Mouse (Mus musculus) gastrocnemius, adult 2 months (tissue): Measurements from ENCODE around the gene Rhof. TPM values are rescaled to one million over a fixed set of nuclear protein-coding genes. Genes with fewer than 3 reads are reported as not detected.

Experiments used
- DNase-seq: peaks from one replicate; pipeline ENCODE4 v3.0.0; 2022
- H3K27ac ChIP-seq: fragments of 200-600 bp; 2 replicates; pipeline ENCODE4 v1.8.1; 2022; ENCODE audit warnings: mild to moderate bottlenecking
- H3K4me3 ChIP-seq: fragments of 200-600 bp; 2 replicates; pipeline ENCODE4 v1.8.1; 2022; ENCODE audit warnings: mild to moderate bottlenecking, moderate library complexity
- CTCF ChIP-seq: fragments of 200-600 bp; IDR thresholded peaks from 2 replicates; pipeline ENCODE4 v1.8.1; 2022; ENCODE audit warnings: antibody characterized with exemption, mild to moderate bottlenecking, moderate library complexity
- intact Hi-C: fragments of 180-260 bp; cut with DNase I; formaldehyde crosslinking; loops from one replicate; pipeline ENCODE4 v1.15.1; 2025
- total RNA-seq, 2 experiments: library from RNA; stranded (reverse); gene quantifications; 2 replicates each; pipeline ENCODE4 v1.2.3; 2021

The Rhof gene
- total RNA-seq, 2 experiments from 2014 or later = 0.28 to 0.36 TPM

DNA sequence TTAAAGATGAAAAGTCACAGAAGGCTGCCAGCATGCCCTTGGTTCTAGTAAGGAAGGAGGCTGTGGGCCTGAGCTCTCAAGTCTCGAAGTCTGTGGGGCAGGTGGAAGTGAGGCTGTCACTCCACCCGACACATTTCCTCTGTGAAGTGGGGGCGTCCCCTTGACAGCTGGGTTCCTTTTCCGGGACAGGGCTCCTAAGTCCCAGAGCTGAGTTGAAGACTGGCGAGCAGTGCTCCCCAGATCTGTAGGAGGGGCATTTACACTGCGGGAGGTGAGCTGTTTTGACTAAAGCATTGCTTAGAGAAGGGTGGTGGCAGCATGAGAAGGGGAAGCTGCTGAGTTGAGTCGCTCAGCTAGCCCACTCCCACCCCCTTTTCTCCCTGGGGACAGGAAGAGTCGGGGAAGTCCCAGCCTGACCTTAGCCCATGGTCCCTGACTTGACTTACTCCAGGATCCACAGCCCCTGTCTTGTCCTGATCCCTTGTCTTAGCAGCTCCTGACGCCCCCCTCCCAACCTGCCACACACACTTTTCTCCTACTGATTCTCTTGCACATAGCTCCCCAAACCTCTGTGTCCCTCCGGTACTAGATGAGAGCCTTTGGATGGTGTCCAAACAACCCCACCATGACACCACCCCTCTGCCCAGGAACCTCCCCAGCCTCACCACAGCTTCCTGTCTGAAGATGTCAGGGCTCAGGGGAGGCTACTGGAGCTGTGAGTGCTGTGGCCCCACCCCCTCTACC is 3.9 kb downstream of the Rhof start:
- Histone ChIP-seq H3K4me3 (no peak overlapping the region; the same call in 1 of the 2 replicates), H3K27ac (0 out of 2 replicates have a peak overlapping the region, but pooled peaks have one; percentile 9)
- DNase-seq = no peak
- no peak for TF ChIP-seq CTCF
- intact Hi-C loops = no loop called here

- DNase-seq = no peak
- TF ChIP-seq CTCF = no peak
- intact Hi-C loops = no loop called here
- H3K4me3 ChIP-seq = no peak overlapping the region
- peak overlapping the region; percentile 80 for H3K27ac ChIP-seq
Observed at GRCm38 (mm10) chr5:123127031-123127430, 5.5 kb downstream of the Rhof start.

GRCm38 (mm10) chr5:123125638-123126406 is 6.7 kb downstream of the Rhof start:
- TF ChIP-seq CTCF = no peak
- intact Hi-C loops = no loop called here
- peak; percentile 68 for DNase-seq
- Histone ChIP-seq H3K27ac (peak overlapping the region; percentile 80), H3K4me3 (peak overlapping the region; percentile 15; the same call in 1 of the 2 replicates)

GRCm38 (mm10) chr5:123125105-123125504 is 7.4 kb downstream of the Rhof start:
- intact Hi-C loops = no loop called here
- no peak for TF ChIP-seq CTCF
- Histone ChIP-seq H3K27ac (no peak overlapping the region), H3K4me3 (no peak overlapping the region)
- DNase-seq = no peak

- intact Hi-C loops = no loop called here
- H3K27ac ChIP-seq = no peak overlapping the region
- TF ChIP-seq CTCF = peak; percentile 49
- DNase-seq = no peak
- no peak overlapping the region for H3K4me3 ChIP-seq
Observed at GRCm38 (mm10) chr5:123122181-123122580, 10.3 kb downstream of the Rhof start.

GRCm38 (mm10) chr5:123120624-123121215 is 11.8 kb downstream of the Rhof start:
- DNase-seq = no peak
- no peak overlapping the region for H3K27ac ChIP-seq
- TF ChIP-seq CTCF = no peak
- intact Hi-C loops = no loop called here
- H3K4me3 ChIP-seq = no peak overlapping the region

GRCm38 (mm10) chr5:123118826-123119225 is 13.7 kb downstream of the Rhof start:
- intact Hi-C loops = loop anchor here (2.0 kb wide), 1 partner anchor 14 kb away; the partner anchor contains the start of gene Rhof
- H3K4me3 ChIP-seq = no peak overlapping the region
- no peak overlapping the region for H3K27ac ChIP-seq
- TF ChIP-seq CTCF = no peak
- DNase-seq = no peak

DNA sequence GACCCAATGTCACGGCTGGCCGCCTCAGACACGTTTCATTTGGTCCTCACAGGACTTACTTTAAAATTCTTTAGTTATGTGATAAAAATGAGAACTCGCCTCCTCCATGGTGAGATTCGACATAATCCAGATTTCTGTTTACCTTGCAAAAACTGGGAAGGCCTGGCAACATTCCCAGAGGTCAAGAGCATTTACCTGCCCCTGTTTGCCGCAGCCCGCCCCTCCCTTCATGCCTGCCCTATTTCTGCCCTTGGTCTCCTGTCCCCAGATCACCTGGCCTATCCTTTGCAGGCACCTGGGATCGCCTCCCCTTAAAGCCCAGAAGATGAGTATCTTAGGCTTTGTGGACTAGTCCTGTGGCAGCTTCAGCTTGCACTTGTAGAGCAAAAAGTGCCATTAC is 14.7 kb downstream of the Rhof start:
- no peak for DNase-seq
- intact Hi-C loops = loop anchor here (2.0 kb wide), 4 partner anchors 15 to 53 kb away; partner anchors contain the start of gene Rhof
- Histone ChIP-seq H3K4me3 (no peak overlapping the region), H3K27ac (no peak overlapping the region; the same call in 1 of the 2 replicates)
- no peak for TF ChIP-seq CTCF

DNA sequence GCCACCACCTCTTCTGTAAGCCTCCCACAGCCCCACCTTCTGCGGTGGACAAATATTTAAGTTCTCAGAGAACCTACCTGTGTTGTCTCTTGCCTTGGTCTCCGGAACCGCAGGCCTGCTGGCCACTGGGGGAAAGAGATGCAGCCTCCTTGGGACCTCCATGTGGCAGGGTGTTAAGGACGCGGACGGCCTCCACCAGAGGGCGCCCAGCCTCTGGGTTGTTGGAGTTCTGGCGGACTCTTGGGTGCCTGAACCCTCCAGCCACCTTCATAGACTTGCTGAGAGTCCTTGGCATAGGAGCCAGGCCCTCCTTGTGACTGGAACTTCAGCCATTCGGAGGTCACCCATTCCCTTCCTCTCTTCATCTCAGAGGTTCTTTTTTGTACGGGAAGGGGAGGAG is 15.2 kb downstream of the Rhof start:
- TF ChIP-seq CTCF = peak; percentile 91
- H3K4me3 ChIP-seq = no peak overlapping the region
- intact Hi-C loops = loop anchor here (2.0 kb wide), 3 partner anchors 32 to 54 kb away; no protein-coding TSS in a partner anchor
- DNase-seq = peak; percentile 89
- no peak overlapping the region; the same call in 1 of the 2 replicates for H3K27ac ChIP-seq

- intact Hi-C loops = loop anchor here (2.0 kb wide), 3 partner anchors 33 to 55 kb away; no protein-coding TSS in a partner anchor
- Histone ChIP-seq H3K4me3 (no peak overlapping the region), H3K27ac (no peak overlapping the region)
- no peak for TF ChIP-seq CTCF
- no peak for DNase-seq
Observed at GRCm38 (mm10) chr5:123116080-123116479, 16.4 kb downstream of the Rhof start.

- peak; percentile 54 for TF ChIP-seq CTCF
- no peak for DNase-seq
- intact Hi-C loops = no loop called here
- H3K4me3 ChIP-seq = no peak overlapping the region
- H3K27ac ChIP-seq = no peak overlapping the region
Observed at GRCm38 (mm10) chr5:123114924-123115323, 17.6 kb downstream of the Rhof start.

GRCm38 (mm10) chr5:123114109-123114508 is 18.4 kb downstream of the Rhof start:
- no peak overlapping the region for H3K27ac ChIP-seq
- intact Hi-C loops = no loop called here

More at GRCm38 (mm10) chr5:123114109-123114508, 18.4 kb downstream of the Rhof start:
- no peak overlapping the region for H3K4me3 ChIP-seq
- DNase-seq = no peak
- no peak for TF ChIP-seq CTCF
